Mouse (Mus musculus) liver, embryonic 14.5 days (tissue): Measurements from ENCODE around the gene Zbtb5. TPM values are rescaled to one million over a fixed set of nuclear protein-coding genes. Genes with fewer than 3 reads are reported as not detected.
"Not testable (repeated sequence)": the region's sequence is repeated elsewhere in the genome, so short reads cannot be mapped to it uniquely, and the experiment has no call there.

ENCODE experiments used
- ATAC-seq: fragments of 200-750 bp; cut with Nextera tagmentation; 2 replicates; pipeline ENCODE4 v1.8.0; 2017; ENCODE audit warnings: moderate number of reproducible peaks, mild to moderate bottlenecking, moderate library complexity; ENCODE audit not compliant: insufficient read depth
- DNase-seq, 3 experiments: peaks; one replicate each; pipeline ENCODE4 v3.0.0-alpha.2; 2012 to 2013; ENCODE audit warnings: low read depth in 3 of 3, low spot score in 3 of 3
- H3K27ac ChIP-seq: fragments of 300-500 bp; sonication (generic); 2 replicates; pipeline ENCODE4 v1.5.1; 2014; ENCODE audit warnings: moderate library complexity, mild to moderate bottlenecking, control low read depth, inconsistent platforms
- H3K27me3 ChIP-seq: fragments of 300-500 bp; sonication (generic); 2 replicates; pipeline ENCODE4 v1.6.1; 2014; ENCODE audit warnings: mild to moderate bottlenecking, low read length, moderate library complexity; ENCODE audit not compliant: control insufficient read depth, insufficient read depth
- H3K36me3 ChIP-seq: fragments of 300-500 bp; sonication (generic); replicated peaks from 2 replicates; pipeline ENCODE4 v1.6.1; 2014; ENCODE audit warnings: low read depth; ENCODE audit not compliant: control insufficient read depth, insufficient read depth
- H3K4me1 ChIP-seq, 2 experiments: fragments of 200-500 bp in 1 of 2; fragments of 300-500 bp in 1 of 2; sonication (generic) in 1 of 2; replicated peaks; 2 replicates each; pipeline ENCODE4 v1.6.1; 2012 to 2014; ENCODE audit warnings: antibody characterized with exemption in 1 of 2, inconsistent platforms in 1 of 2, low read length in 1 of 2; ENCODE audit not compliant: control insufficient read depth in 2 of 2, insufficient read depth in 2 of 2
- H3K4me2 ChIP-seq: fragments of 300-500 bp; sonication (generic); 2 replicates; pipeline ENCODE4 v1.6.1; 2014; ENCODE audit warnings: low read depth, mild to moderate bottlenecking, control low read depth, moderate library complexity
- H3K4me3 ChIP-seq, 2 experiments: fragments of 200-500 bp in 1 of 2; fragments of 300-500 bp in 1 of 2; sonication (generic) in 1 of 2; 2 replicates each; pipeline ENCODE4 v1.5.1; 2012 to 2014; ENCODE audit warnings: low read depth in 2 of 2, low read length in 2 of 2, mild to moderate bottlenecking in 2 of 2, control low read depth in 1 of 2, inconsistent platforms in 1 of 2, moderate library complexity in 1 of 2; ENCODE audit not compliant: insufficient read depth in 1 of 2
- H3K9ac ChIP-seq: fragments of 300-500 bp; sonication (generic); replicated peaks from 2 replicates; pipeline ENCODE4 v1.6.1; 2014; ENCODE audit warnings: mild to moderate bottlenecking, control low read depth, moderate library complexity
- H3K9me3 ChIP-seq: fragments of 300-500 bp; sonication (generic); 2 replicates; pipeline ENCODE4 v1.6.1; 2016; ENCODE audit warnings: low read length, mixed read lengths; ENCODE audit not compliant: control insufficient read depth
- CTCF ChIP-seq: IDR thresholded peaks from 2 replicates; pipeline ENCODE4 v1.5.1; 2016; ENCODE audit warnings: antibody characterized with exemption, low read depth, control low read depth
- EP300 ChIP-seq: IDR thresholded peaks from 2 replicates; pipeline ENCODE4 v1.6.1; 2016; ENCODE audit warnings: antibody characterized with exemption, low read depth
- WGBS: fragments of 180-500 bp; shearing (Covaris S2); extraction: QIAGEN DNeasy Blood & Tissue Kit; methylation state at CpG from one replicate; pipeline ENCODE4 v1.1.7; 2014; ENCODE audit not compliant: insufficient replicate concordance; 5-methylcytosine and 5-hydroxymethylcytosine counted together
- polyA plus RNA-seq, 2 experiments: library from polyadenylated mRNA; depleted of rRNA in 1 of 2; stranded (reverse) in 1 of 2; unstranded in 1 of 2; fragments of >200 nt; fragmentation: Nextera tagmentation in 1 of 2; extraction: Ambion mirVana in 1 of 2; gene quantifications; 2 replicates each; pipeline versions ENCODE4 v1.2.1 to v1.2.3; 2012 to 2014

Zbtb5 gene
- polyA plus RNA-seq, 2 experiments: 3.5 to 4.5 TPM

GRCm38 (mm10) chr4:44953041-44953440 is 59.2 kb downstream of the Zbtb5 start:
- 79% methylated on average over 9 of the region's 9 CpGs for WGBS
- no peak for ATAC-seq
- Histone ChIP-seq H3K9me3 (no peaks in the 10 kb centered on the region), H3K36me3 (no peaks in the 10 kb centered on the region), H3K9ac (no peak overlapping the region), H3K4me2 (no peak overlapping the region), H3K4me1 (no peaks in the 10 kb centered on the region), H3K27ac (no peak overlapping the region), H3K27me3 (no peaks in the 10 kb centered on the region), H3K4me3 (no peak overlapping the region)
- DNase-seq: no peak
- TF ChIP-seq EP300 (no peak), CTCF (no peak)

GRCm38 (mm10) chr4:44948314-44948713 is 63.9 kb downstream of the Zbtb5 start:
- H3K36me3 ChIP-seq: no peaks in the 10 kb centered on the region
- H3K4me3 ChIP-seq: no peak overlapping the region
- no peaks in the 10 kb centered on the region for H3K27me3 ChIP-seq

GRCm38 (mm10) chr4:44947464-44947863 is 64.7 kb downstream of the Zbtb5 start:
- Histone ChIP-seq H3K27me3 (no peaks in the 10 kb centered on the region), H3K4me2 (no peak overlapping the region), H3K4me1 (peaks cover 0 to 3% of the 10 kb centered on the region in 2 experiments; a peak in 1 of 4 replicates), H3K4me3 (no peak overlapping the region), H3K27ac (no peak overlapping the region), H3K9me3 (no peaks in the 10 kb centered on the region), H3K36me3 (no peaks in the 10 kb centered on the region), H3K9ac (no peak overlapping the region)
- DNase-seq (no peak), ATAC-seq (no peak)
- TF ChIP-seq CTCF (no peak), EP300 (no peak)
- WGBS: 69% methylated on average over 5 of the region's 5 CpGs

More at GRCm38 (mm10) chr4:44948314-44948713, 63.9 kb downstream of the Zbtb5 start:
- no peaks in the 10 kb centered on the region for H3K9me3 ChIP-seq
- DNase-seq: no peak
- no peak for ATAC-seq
- WGBS: 72% methylated on average over 1 of the region's 1 CpGs
- no peaks in the 10 kb centered on the region for H3K4me1 ChIP-seq
- no peak for TF ChIP-seq CTCF
- no peak for TF ChIP-seq EP300
- H3K9ac ChIP-seq: no peak overlapping the region
- H3K4me2 ChIP-seq: no peak overlapping the region
- H3K27ac ChIP-seq: no peak overlapping the region

GRCm38 (mm10) chr4:44946126-44946525 is 66.1 kb downstream of the Zbtb5 start:
- H3K4me2 ChIP-seq, H3K9ac ChIP-seq, H3K4me1 ChIP-seq, ATAC-seq, H3K27me3 ChIP-seq, H3K9me3 ChIP-seq, H3K27ac ChIP-seq, H3K4me3 ChIP-seq, H3K36me3 ChIP-seq, DNase-seq: not testable (repeated sequence)
- 82% methylated on average over 2 of the region's 2 CpGs for WGBS

GRCm38 (mm10) chr4:44944426-44945075 is 67.7 kb downstream of the Zbtb5 start:
- DNase-seq: no peak
- no peaks in the 10 kb centered on the region for H3K36me3 ChIP-seq

More at GRCm38 (mm10) chr4:44944426-44945075, 67.7 kb downstream of the Zbtb5 start:
- no peak overlapping the region for H3K4me3 ChIP-seq
- H3K4me1 ChIP-seq: peaks cover 0 to 5% of the 10 kb centered on the region in 2 experiments; a peak in 1 of 4 replicates
- 61% methylated on average over 10 of the region's 10 CpGs for WGBS
- no peaks in the 10 kb centered on the region for H3K9me3 ChIP-seq
- H3K9ac ChIP-seq: no peak overlapping the region
- H3K27ac ChIP-seq: no peak overlapping the region
- no peak overlapping the region for H3K4me2 ChIP-seq
- TF ChIP-seq EP300: no peak
- TF ChIP-seq CTCF: no peak
- H3K27me3 ChIP-seq: no peaks in the 10 kb centered on the region
- no peak for ATAC-seq
